Mouse (Mus musculus): Measurements from ENCODE around the gene Dhrs1.

Gene Dhrs1

DNA sequence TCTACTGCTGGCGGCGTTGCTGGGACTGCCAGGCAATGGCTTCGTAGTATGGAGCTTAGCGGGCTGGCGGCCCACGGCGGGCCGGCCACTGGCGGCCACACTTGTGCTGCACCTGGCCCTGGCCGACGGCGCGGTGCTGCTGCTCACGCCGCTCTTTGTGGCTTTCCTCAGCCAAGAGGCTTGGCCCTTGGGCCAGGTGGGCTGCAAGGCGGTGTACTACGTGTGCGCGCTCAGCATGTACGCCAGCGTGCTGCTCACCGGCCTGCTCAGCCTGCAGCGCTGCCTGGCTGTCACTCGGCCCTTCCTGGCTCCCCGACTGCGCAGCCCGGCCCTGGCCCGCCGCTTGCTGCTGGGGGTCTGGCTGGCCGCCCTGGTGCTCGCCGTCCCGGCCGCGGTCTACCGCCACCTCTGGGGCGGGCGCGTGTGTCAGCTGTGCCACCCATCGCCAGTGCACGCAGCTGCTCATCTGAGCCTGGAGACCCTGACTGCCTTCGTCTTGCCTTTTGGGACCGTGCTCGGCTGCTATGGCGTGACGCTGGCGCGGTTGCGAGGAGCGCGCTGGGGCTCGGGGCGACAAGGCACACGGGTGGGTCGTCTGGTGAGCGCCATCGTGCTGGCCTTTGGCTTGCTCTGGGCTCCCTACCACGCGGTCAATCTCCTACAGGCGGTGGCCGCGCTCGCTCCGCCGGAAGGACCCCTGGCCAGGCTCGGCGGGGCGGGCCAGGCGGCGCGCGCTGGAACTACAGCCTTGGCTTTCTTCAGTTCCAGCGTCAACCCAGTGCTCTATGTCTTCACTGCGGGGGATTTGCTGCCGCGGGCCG, 16.7 kb upstream of the Dhrs1 start:
- DNase-seq (ENCODE audit: low spot score), result no peak

DNA sequence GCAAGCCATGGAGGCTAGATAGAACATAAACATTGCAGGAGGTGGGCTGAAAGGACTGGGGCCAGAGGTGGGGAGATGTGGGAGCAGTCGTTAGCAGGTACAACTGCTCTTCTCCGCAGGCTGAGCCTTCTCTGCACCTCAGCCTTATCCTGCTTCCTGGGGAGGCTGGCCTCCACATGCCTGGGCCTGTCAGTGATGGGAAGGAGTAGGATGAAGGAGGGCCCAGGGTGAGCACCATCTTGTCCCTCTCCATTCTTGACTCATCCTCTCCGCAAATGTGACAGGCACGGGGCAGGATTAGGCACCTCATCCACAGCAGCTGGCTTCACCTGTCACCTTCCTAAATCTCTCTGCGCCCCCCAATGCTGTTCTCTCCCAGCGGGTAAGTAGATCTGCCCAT, 15.7 kb upstream of the Dhrs1 start, which contains the start of gene Ltb4r2:
Gene Ltb4r2 (plus strand): TSS at position 266 of the 400 bp plus-strand sequence.
- no peak for DNase-seq (ENCODE audit: low spot score)

- peak; percentile 70 for DNase-seq (ENCODE audit: low spot score)
These were observed 14.7 kb upstream of the Dhrs1 start for GRCm38 (mm10) chr14:55760156-55760555.

DNA sequence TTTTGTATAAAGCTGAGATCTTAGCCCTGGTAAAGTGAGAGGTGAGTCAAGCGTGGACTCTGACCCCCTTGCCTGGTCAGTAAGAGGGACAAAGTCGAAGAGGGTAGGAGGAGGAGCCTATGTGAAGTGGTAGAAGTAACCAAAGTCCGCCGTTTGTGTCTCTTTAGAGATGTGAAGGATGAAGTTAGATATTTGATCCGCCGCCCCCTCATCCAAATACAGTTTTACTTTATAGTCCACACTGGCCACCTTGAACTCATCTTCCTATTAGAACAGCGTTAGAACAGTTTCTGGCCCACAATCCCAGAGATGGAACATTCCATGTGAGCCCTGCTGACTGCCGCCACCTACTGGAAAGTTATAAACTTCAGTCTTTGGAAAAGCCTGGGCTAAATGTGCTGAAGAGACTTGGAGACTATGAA, 12.9 kb upstream of the Dhrs1 start, which contains the start of gene Cideb:
Gene Cideb (minus strand): TSS at position 96 of the 422 bp plus-strand sequence.
- DNase-seq (ENCODE audit: low spot score), result no peak

DNA sequence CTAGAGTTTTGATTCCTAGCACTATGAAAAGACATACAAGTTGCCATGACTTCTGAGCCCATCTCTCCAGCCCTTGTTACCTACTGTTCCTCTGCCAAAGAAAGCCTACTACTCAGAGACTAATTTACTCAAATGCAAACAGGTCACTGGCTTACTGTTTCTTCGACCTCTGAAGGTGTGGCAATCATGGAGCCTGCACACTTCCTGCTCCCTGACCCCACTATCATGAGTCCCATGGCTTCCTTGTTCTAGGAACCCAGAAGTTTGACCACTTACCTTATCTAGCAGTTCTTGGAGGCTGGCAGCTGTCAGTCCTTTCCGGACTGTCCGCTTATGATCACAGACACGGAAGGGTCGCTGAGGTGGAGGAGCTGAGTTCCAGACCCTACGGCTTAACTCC, 12.1 kb upstream of the Dhrs1 start:
- DNase-seq (ENCODE audit: low spot score), result no peak

- DNase-seq (ENCODE audit: low spot score), result no peak
These were observed 1.8 kb upstream of the Dhrs1 start for GRCm38 (mm10) chr14:55747051-55747847.

GRCm38 (mm10) chr14:55745861-55746237, 359 bp upstream of the Dhrs1 start:
- DNase-seq (ENCODE audit: low spot score), result no peak

DNA sequence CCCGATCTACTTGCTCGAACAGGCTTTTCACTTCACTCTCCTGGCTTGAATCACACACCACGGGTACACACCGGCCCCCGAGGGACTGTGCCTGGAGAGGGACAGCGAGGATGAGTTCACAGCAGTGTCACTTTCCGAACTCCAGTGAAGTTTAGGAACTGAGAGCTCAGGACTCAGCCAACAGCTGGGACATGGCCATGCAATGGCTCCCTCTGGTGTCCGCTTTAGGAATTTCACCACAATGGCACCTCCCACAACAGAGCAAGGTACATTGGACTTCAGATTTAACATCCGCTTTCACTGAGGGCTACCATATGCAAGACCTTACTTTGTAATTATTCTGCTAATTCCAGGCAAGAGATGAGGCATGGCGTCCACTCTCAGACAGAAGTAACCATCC, 1.8 kb downstream of the Dhrs1 start:
- peak; percentile 78 for DNase-seq (ENCODE audit: low spot score)

DNA sequence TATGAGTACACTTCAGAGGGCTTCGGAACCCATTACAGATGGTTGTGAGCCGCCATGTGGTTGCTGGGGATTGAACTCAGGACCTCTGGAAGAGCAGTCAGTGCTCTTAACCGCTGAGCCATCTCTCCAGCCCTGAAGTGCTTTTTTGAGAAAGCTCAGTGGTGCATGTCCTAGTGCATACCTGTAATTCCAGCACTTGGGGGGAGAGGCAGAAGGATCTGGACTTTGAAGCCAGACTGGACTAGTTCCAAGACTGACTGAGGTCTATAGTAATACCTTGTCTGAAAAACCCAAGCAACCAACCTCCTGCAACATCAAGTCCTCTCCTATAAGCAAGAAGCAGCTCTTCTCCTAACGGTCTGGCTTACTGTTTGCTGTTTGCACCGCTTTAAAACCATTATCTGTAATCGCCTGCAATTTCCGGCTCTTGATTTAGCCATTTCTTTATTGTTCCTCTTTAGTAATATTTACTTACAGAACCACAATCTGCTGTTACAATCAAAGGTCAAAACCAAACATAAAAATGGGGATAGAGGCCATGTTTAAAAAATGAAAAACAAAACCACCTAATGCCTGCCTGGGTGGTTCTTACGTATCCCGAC, 8.3 kb downstream of the Dhrs1 start:
- DNase-seq (ENCODE audit: low spot score), result no peak

DNA sequence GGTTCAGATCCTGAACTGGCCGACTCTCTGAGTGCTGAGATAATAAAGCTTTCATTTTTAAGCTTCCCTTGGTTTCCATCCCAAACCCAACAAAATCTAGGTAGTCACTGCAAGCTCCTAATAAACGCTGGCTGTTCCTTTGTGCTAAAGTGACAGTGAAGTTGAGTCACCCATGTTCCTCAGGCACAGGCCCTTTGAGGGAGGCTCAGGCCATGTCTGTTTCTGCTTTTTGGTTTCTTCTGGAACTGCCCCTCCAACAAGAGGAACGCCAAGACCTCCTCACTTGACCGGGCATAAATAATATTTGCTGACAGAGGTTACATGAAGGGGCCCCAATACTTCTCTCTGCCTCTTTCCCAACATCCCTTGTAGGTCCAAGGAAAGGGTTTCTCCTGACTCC, 9.7 kb downstream of the Dhrs1 start:
- DNase-seq (ENCODE audit: low spot score), result no peak

DNA sequence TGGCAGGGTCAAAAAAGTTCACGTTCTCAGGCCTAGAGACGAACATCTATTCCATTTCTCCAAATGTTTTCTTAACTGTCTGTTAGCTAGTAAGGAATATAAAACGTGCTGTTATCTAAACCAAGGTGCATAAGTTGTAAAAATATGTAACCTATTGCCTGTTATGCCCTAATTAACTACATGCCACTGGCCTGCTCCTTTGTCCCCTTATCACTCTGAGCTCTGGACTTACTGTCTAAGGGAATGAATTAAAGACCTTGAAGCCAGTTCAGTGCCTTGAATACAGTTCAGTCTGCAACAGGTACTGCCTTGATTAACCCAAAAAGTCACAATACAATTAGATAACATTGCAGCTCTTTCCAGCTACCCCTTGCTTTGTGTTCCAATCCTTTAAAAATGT, 10.2 kb downstream of the Dhrs1 start:
- DNase-seq (ENCODE audit: low spot score), result no peak

DNA sequence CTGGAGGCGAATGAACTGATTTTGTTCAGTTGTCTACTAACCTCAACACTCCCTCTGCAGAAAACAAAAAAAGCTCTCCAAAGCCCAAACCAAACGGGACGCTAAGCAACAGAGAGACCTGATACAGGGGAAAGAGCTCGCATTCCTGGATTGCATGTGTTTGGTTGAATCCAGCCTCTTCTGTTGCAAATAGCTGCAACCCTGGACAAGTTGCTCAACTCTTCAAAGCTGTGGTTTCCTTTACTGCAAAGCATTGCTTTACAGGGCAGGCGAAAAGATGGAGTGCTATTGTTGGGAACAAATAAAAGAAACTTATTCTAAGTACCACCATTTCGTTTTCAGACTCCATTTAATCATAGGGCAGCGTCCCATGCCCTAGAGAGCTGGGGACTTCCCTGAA, 10.6 kb downstream of the Dhrs1 start:
- no peak for DNase-seq (ENCODE audit: low spot score)

GRCm38 (mm10) chr14:55733889-55734288, 11.6 kb downstream of the Dhrs1 start:
- DNase-seq (ENCODE audit: low spot score), result no peak

DNA sequence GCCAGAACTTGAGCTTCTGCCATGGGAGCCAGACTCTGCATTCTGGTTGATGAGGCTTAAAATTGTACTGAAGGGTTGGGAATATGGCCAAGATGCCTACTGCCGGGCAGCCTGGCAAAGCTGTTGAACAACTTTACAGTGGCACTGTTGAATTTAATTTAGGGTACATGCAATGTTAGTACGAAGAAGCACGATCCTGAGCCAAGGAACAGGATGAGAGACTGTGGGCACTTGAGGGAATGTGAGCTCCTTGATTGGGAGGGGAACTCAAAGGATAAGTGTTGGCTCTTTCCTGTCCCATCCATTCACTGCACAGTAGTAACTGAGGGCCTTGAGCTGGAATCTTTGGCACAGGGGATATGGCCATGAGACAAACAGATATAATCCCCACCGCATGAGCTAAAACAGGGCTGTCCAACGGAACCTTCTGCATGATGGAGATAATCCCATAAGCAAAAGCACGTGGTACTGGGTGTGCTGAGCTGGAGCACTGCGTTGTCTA, 14.9 kb downstream of the Dhrs1 start:
- no peak for DNase-seq (ENCODE audit: low spot score)

DNA sequence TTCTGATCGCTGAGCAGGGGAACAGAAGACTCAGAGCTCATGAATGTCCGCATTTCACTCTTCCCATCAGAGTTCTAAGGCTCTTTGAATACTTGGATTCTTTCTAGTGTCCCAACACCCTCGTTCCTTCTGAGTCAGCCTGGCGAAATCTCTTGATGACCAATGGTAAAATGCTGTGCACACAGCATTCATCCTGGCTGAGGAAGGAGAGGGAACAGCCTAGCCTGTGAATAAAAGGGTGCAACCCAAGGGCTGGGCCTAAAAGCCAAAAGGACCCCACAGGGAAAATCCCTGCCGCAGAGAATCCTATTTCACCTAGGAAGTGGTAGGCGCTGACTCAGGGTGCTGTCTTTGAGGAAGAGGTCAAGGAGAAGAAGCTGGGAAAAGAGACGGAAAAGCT, 15.4 kb downstream of the Dhrs1 start:
- DNase-seq (ENCODE audit: low spot score), result no peak

DNA sequence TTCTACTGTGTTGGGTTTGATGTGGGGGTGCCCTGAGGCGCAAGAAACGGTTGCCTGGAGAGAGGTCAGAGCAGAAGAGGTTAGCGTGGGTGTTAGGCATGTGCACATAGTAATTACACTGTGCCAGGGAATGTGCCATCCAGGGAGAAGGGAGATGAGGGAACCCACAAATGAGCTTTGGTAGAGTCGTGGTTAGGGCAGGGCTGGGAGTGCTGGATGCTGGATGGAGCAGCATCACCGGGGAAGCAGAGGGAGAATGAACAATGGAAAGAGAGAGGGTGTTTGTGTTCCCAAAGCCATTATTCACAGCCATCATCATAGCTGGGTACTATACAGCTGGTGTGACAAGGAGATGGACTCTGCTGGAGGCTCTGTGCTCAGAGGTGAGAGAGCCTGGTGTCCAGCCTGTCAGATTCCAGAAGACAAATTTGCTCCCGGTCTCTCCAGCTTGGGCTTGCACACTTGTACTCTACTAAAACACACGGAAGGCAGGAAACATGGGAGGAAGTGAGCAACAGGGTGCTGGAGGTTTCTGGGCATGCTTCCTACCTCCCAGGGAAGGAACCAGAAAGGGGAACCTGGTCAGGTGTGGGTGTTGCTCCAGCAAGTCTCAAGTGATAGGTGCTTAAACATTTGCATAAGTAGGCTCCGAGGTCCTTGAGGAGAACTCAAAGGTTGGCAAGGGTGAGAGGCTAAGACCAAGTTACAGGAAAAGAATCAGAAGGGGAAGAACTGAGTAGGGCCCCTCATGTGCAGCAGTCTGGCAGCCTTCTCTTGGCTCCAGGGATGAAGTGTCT, 17.4 kb downstream of the Dhrs1 start:
- no peak for DNase-seq (ENCODE audit: low spot score)

- DNase-seq (ENCODE audit: low spot score), result no peak
These were observed 19.2 kb downstream of the Dhrs1 start for GRCm38 (mm10) chr14:55726261-55726660.

DNA sequence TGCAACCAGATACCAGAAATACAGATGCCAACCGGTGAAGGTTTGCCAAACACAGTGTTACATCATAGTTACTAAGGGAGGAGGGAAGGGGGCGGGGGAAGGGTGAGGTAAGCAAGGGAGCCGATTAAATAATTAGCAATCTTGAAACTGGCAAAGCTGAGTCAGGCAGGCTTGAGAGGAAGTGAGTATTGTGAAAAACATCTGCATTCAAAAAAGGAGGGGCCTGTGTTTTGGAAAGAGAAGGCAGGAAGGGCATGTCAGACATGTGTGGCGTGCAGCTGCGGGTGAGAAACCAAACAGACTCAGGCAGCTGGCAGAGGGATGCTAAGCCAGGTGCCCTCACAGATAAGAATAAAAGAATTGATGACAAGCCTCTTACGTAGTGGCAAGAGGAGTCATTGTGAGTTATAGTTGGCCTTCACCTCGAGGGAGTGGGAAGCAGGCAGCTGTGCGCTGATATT, 21.0 kb downstream of the Dhrs1 start:
- DNase-seq (ENCODE audit: low spot score), result peak; percentile 36

GRCm38 (mm10) chr14:55723433-55723832, 22.1 kb downstream of the Dhrs1 start:
- no peak for DNase-seq (ENCODE audit: low spot score)

GRCm38 (mm10) chr14:55722438-55722945, 23.0 kb downstream of the Dhrs1 start:
- DNase-seq (ENCODE audit: low spot score), result no peak

DNA sequence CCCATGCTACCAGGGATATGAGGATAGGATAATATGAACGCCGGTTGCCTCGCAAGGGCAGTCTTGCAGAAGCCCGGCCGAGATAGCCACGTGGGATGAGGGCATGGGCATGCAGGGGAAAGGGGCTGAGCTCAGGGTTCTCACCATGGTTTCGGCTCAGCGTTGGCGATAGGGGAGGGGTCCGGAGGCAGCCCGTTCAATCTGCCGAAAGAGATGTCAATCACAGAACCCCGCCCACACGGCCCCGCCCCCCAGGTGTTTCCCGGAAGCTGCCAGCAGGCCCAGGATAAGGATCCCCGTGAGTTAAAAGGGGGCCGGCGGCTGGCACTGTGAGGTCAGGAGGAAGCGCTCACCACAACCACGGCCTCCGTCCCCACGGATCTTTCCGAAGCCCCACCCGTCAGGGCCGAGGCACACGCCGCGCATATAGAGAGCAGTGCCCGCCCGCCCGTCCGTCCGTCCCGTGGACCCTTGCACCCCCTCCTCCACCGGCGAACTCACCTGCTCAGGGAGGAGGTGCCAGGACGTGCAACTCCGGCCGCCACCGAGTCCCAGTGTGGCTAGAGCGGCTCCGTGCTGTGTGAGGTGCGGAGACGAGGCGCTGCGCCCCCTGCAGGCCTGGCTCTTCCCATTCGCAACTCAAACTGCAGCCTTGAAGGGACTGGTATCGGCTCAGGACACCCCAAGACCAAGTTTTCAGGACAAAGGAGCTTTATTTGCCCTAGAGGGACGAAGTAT, 23.6 kb downstream of the Dhrs1 start, which contains the start of gene Rabggta:
Gene Rabggta (minus strand): TSS at position 564 of the 738 bp plus-strand sequence.
- peak; percentile 91 for DNase-seq (ENCODE audit: low spot score)

Data from spleen, adult 12 weeks (tissue).